Mouse (Mus musculus) neural tube, embryonic 13.5 days (tissue): ENCODE measurements at regions not wholly inside any gene's neighbourhood (a gene's known extent, or its start where the extent isn't known, plus 50 kb on each side); places are given as distances from the start of the nearest gene placed in this dataset.

ENCODE experiments used
- ATAC-seq: fragments of 200-750 bp; cut with Nextera tagmentation; 2 replicates; pipeline ENCODE4 v1.8.0; 2017; ENCODE audit warnings: low read depth, mild to moderate bottlenecking, moderate TSS enrichment, moderate library complexity
- H3K27ac ChIP-seq: fragments of 300-500 bp; sonication (generic); replicated peaks from 2 replicates; pipeline ENCODE4 v1.5.1; 2015; ENCODE audit warnings: moderate library complexity, mild to moderate bottlenecking, inconsistent platforms
- H3K27me3 ChIP-seq: fragments of 300-500 bp; sonication (generic); 2 replicates; pipeline ENCODE4 v1.6.1; 2015; ENCODE audit warnings: mild to moderate bottlenecking, inconsistent platforms
- H3K36me3 ChIP-seq: fragments of 300-500 bp; sonication (generic); 2 replicates; pipeline ENCODE4 v1.6.1; 2015; ENCODE audit warnings: mild to moderate bottlenecking, inconsistent platforms
- H3K4me1 ChIP-seq: fragments of 300-500 bp; sonication (generic); replicated peaks from 2 replicates; pipeline ENCODE4 v1.6.1; 2015; ENCODE audit warnings: inconsistent platforms
- H3K4me2 ChIP-seq: fragments of 300-500 bp; sonication (generic); 2 replicates; pipeline ENCODE4 v1.6.1; 2015; ENCODE audit warnings: inconsistent platforms, mild to moderate bottlenecking, moderate library complexity
- H3K4me3 ChIP-seq: fragments of 300-500 bp; sonication (generic); 2 replicates; pipeline ENCODE4 v1.5.1; 2015; ENCODE audit warnings: mild to moderate bottlenecking, inconsistent platforms
- H3K9ac ChIP-seq: fragments of 300-500 bp; sonication (generic); 2 replicates; pipeline ENCODE4 v1.6.1; 2015; ENCODE audit warnings: moderate library complexity, mild to moderate bottlenecking, inconsistent platforms
- H3K9me3 ChIP-seq: fragments of 300-500 bp; sonication (generic); 2 replicates; pipeline ENCODE4 v1.6.1; 2016; ENCODE audit warnings: inconsistent platforms
- WGBS: fragments of 180-500 bp; shearing (Covaris S2); methylation state at CpG from one replicate; pipeline ENCODE4 v1.1.7; 2015; 5-methylcytosine and 5-hydroxymethylcytosine counted together

DNA sequence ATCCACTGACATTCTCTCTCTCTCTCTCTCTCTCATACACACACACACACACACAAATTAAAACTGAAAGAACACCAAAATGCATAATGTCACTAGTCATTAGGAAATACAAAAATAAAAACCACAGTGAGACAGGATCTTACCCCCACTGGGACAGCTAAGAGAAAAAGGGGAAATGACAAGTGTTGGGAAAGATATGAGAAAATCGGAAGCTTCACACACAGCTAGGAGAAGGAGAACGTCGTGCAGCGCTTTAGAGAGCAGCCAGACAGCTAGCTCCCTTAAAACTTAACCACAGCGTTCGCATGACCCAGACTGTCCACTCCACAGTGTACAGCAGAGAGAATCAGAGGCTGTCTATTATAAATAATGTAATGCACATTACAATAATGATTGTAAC lies 60.1 kb upstream of the Tlk1 start:
- Histone ChIP-seq H3K27me3 (no peaks in the 10 kb centered on the region), H3K27ac (no peak overlapping the region), H3K9me3 (no peaks in the 10 kb centered on the region), H3K4me2 (no peak overlapping the region), H3K4me3 (no peak overlapping the region), H3K4me1 (no peaks in the 10 kb centered on the region), H3K36me3 (no peaks in the 10 kb centered on the region), H3K9ac (no peak overlapping the region)
- ATAC-seq, result no peak
- 91% methylated on average over 6 of the region's 6 CpGs for WGBS

DNA sequence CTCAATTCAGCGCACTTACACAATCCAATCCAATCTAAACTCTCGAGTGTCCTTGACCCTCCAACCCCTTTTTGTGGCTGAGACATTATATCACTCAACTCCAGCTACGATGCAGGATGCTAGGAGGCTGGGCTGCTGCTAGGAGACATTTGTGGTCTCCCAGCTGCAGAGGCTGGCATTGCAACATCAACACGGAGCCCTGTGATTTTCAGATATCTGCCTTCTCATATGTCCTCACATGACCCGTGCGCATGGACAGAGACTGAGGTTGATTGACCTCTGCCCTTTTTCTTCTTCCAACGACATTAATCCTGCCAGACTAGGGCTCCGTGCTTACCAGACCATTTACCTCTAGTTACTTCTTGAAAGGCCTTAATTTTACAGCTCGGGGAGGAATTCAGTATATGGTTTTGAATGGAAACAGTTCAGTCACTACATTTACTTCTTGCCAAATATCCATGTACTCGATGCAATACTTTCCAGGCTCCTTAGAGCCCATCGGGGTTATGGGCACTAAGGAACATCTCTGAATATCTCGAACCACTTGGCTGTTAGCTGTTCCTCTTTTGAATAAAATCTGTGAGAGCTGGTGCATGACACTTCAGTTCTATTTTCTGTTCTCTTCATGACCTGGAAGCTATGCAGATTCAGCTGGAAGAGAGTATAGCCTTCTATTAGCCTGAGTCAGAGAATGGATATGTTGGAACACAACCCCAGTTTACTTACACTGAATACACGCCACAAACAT lies 52.0 kb upstream of the Tlk1 start:
- no peak for ATAC-seq
- H3K36me3 ChIP-seq, result no peaks in the 10 kb centered on the region
- no peak overlapping the region for H3K4me2 ChIP-seq
- H3K9ac ChIP-seq, result no peak overlapping the region
- no peaks in the 10 kb centered on the region; the same call in 1 of the 2 replicates for H3K9me3 ChIP-seq
- no peaks in the 10 kb centered on the region for H3K4me1 ChIP-seq
- H3K27ac ChIP-seq, result no peak overlapping the region
- no peaks in the 10 kb centered on the region for H3K27me3 ChIP-seq
- H3K4me3 ChIP-seq, result no peak overlapping the region
- 83% methylated on average over 13 of the region's 13 CpGs for WGBS

DNA sequence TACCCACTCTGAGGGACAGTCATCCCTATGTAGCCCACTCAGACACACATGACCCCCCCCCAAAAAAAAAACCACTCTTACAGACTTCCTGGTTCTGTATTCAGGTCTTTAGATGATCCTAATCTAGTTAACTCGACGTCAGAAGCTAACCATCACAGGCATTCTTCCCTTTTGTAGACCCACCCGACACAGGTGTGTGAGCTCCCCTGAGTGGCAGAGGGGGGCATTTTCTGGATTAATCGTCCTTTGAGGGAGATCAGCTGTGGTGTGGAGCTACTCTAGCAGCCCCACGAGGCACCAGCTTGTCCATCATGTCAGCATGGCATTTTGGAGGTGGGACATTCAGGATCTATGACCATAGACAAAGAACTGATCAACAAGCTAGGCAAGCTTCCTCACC lies 50.7 kb upstream of the Tlk1 start:
- no peak overlapping the region for H3K4me3 ChIP-seq
- 76% methylated on average over 5 of the region's 5 CpGs for WGBS
- ATAC-seq, result no peak

More for the DNA sequence above, 50.7 kb upstream of the Tlk1 start:
- H3K4me1 ChIP-seq, result peaks cover 6% of the 10 kb centered on the region
- H3K27me3 ChIP-seq, result no peaks in the 10 kb centered on the region
- H3K9me3 ChIP-seq, result no peaks in the 10 kb centered on the region; the same call in 1 of the 2 replicates
- no peak overlapping the region for H3K27ac ChIP-seq
- H3K4me2 ChIP-seq, result no peak overlapping the region
- H3K36me3 ChIP-seq, result no peaks in the 10 kb centered on the region
- H3K9ac ChIP-seq, result no peak overlapping the region
